Mouse (Mus musculus) embryonic facial prominence, embryonic 15.5 days (tissue): ENCODE results near the gene Card10. TPM values are rescaled to one million over a fixed set of nuclear protein-coding genes. Genes with fewer than 3 reads are reported as not detected.

Experiments
- ATAC-seq: fragments of 200-750 bp; cut with Nextera tagmentation; 2 replicates; pipeline ENCODE4 v1.8.0; 2017; ENCODE audit warnings: low read depth, moderate TSS enrichment; ENCODE audit not compliant: insufficient number of reproducible peaks, low FRiP score, low TSS enrichment
- H3K27ac ChIP-seq: fragments of 300-500 bp; sonication (generic); replicated peaks from 2 replicates; pipeline ENCODE4 v1.5.1; 2015; ENCODE audit warnings: mild to moderate bottlenecking, inconsistent platforms
- H3K27me3 ChIP-seq: fragments of 300-500 bp; sonication (generic); 2 replicates; pipeline ENCODE4 v1.6.1; 2015; ENCODE audit warnings: inconsistent platforms
- H3K36me3 ChIP-seq: fragments of 300-500 bp; sonication (generic); 2 replicates; pipeline ENCODE4 v1.6.1; 2015; ENCODE audit warnings: mild to moderate bottlenecking, inconsistent platforms
- H3K4me1 ChIP-seq: fragments of 300-500 bp; sonication (generic); 2 replicates; pipeline ENCODE4 v1.6.1; 2015; ENCODE audit warnings: inconsistent platforms
- H3K4me2 ChIP-seq: fragments of 300-500 bp; sonication (generic); replicated peaks from 2 replicates; pipeline ENCODE4 v1.6.1; 2015; ENCODE audit warnings: mild to moderate bottlenecking, inconsistent platforms
- H3K4me3 ChIP-seq: fragments of 300-500 bp; sonication (generic); replicated peaks from 2 replicates; pipeline ENCODE4 v1.5.1; 2015; ENCODE audit warnings: mild to moderate bottlenecking, inconsistent platforms
- H3K9ac ChIP-seq: fragments of 300-500 bp; sonication (generic); 2 replicates; pipeline ENCODE4 v1.6.1; 2015; ENCODE audit warnings: inconsistent platforms
- H3K9me3 ChIP-seq: fragments of 300-500 bp; sonication (generic); replicated peaks from 2 replicates; pipeline ENCODE4 v1.6.1; 2016; ENCODE audit warnings: inconsistent platforms
- WGBS: fragments of 180-500 bp; shearing (Covaris S2); methylation state at CpG from one replicate; pipeline ENCODE4 v1.1.7; 2015; 5-methylcytosine and 5-hydroxymethylcytosine counted together
- polyA plus RNA-seq: library from polyadenylated mRNA; unstranded; fragments of >200 nt; fragmentation: Nextera tagmentation; extraction: Ambion mirVana; gene quantifications from 2 replicates; pipeline ENCODE4 v1.2.1, GENCODE M21; 2015

Gene Card10
- polyA plus RNA-seq, 1 experiment from 2014 or later = 4.3 TPM

GRCm38 (mm10) chr15:78796196-78797059, 6.4 kb downstream of the Card10 start:
- H3K36me3 ChIP-seq = no peaks in the 10 kb centered on the region
- H3K9ac ChIP-seq = no peak overlapping the region
- WGBS = 33% methylated on average over 25 of the region's 25 CpGs
- H3K4me1 ChIP-seq = peaks cover 17% of the 10 kb centered on the region
- no peak overlapping the region; the same call in 1 of the 2 replicates for H3K27ac ChIP-seq
- no peak overlapping the region for H3K4me2 ChIP-seq
- ATAC-seq = peak; percentile 34; the same call in 1 of the 2 replicates
- H3K9me3 ChIP-seq = no peaks in the 10 kb centered on the region
- H3K4me3 ChIP-seq = no peak overlapping the region
- peaks cover 9% of the 10 kb centered on the region for H3K27me3 ChIP-seq

- no peak overlapping the region for H3K9ac ChIP-seq
- no peak overlapping the region for H3K4me2 ChIP-seq
- no peaks in the 10 kb centered on the region for H3K36me3 ChIP-seq
- H3K27me3 ChIP-seq = no peaks in the 10 kb centered on the region
- no peaks in the 10 kb centered on the region for H3K9me3 ChIP-seq
- no peak overlapping the region for H3K4me3 ChIP-seq
- no peak for ATAC-seq
- 58% methylated on average over 12 of the region's 12 CpGs for WGBS
- H3K4me1 ChIP-seq = peaks cover 22% of the 10 kb centered on the region
- H3K27ac ChIP-seq = no peak overlapping the region
These were observed 11.9 kb downstream of the Card10 start for GRCm38 (mm10) chr15:78790990-78791389.

DNA sequence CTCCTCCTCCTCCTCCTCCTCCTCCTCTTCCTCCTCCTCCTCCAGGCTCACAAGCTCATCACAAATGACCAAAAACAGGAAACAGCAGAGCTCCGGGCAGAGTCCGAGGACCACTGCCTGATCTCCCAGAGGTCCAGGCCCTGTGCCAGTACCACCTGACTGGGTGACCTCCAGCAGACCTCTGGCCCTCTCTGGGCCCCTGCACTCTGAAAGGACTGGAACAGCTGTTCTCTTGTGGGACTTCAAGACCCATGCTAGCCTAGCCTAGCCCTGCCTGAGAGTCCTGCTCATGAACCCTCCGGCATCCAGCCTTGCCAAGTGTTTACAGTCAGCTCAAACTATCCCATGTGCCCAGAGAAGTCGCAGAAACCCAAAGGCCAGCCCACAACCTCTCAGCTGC, 12.4 kb downstream of the Card10 start:
- H3K27me3 ChIP-seq = no peaks in the 10 kb centered on the region
- H3K9me3 ChIP-seq = no peaks in the 10 kb centered on the region
- no peaks in the 10 kb centered on the region for H3K36me3 ChIP-seq
- no peak overlapping the region for H3K27ac ChIP-seq
- H3K4me2 ChIP-seq = no peak overlapping the region
- peak; percentile 9; the same call in 1 of the 2 replicates for ATAC-seq
- no peak overlapping the region for H3K9ac ChIP-seq
- peaks cover 24% of the 10 kb centered on the region for H3K4me1 ChIP-seq
- 54% methylated on average over 4 of the region's 4 CpGs for WGBS
- H3K4me3 ChIP-seq = no peak overlapping the region

GRCm38 (mm10) chr15:78789721-78790323, 13.0 kb downstream of the Card10 start:
- WGBS = 81% methylated on average over 13 of the region's 13 CpGs

GRCm38 (mm10) chr15:78788042-78788441, 14.8 kb downstream of the Card10 start:
- Histone ChIP-seq H3K4me1 (peaks cover 24% of the 10 kb centered on the region), H3K27ac (0 out of 2 replicates have a peak overlapping the region, but pooled peaks have one; percentile 69), H3K9ac (no peak overlapping the region), H3K27me3 (no peaks in the 10 kb centered on the region), H3K4me3 (no peak overlapping the region), H3K4me2 (no peak overlapping the region), H3K9me3 (no peaks in the 10 kb centered on the region), H3K36me3 (no peaks in the 10 kb centered on the region)
- 62% methylated on average over 3 of the region's 3 CpGs for WGBS
- no peak for ATAC-seq

More at GRCm38 (mm10) chr15:78789721-78790323, 13.0 kb downstream of the Card10 start:
- no peak overlapping the region for H3K27ac ChIP-seq
- peaks cover 24% of the 10 kb centered on the region for H3K4me1 ChIP-seq
- ATAC-seq = no peak
- H3K27me3 ChIP-seq = no peaks in the 10 kb centered on the region
- no peaks in the 10 kb centered on the region for H3K36me3 ChIP-seq
- no peaks in the 10 kb centered on the region for H3K9me3 ChIP-seq
- no peak overlapping the region for H3K4me2 ChIP-seq
- no peak overlapping the region for H3K9ac ChIP-seq
- no peak overlapping the region for H3K4me3 ChIP-seq

DNA sequence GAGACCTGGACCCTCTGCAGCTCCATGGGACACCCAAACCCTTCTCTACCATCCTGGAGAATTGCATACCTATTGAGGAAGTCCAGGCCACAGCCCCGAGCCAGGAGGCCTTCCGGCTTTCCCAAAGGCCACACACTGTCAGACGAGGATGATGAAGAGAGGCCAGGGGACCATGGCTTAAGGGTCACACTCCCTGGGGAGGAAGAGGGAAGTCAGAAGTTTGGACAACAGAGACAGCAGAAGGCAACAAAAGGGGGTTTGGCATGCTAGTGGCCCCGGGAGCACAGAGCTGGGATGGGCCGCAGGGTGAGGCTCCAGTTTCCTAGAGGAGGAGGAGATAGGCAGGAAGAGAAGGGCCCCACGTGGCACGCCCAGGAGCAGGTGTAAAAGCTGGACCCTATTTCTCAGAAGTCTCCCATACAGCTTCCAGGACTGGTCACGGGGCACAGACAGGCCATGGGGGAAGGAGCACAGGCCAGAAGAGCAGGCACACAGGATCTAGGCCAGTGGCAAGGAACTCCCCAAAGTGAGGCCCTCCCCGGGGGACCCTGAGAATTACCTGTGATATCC, 15.5 kb downstream of the Card10 start:
- H3K27me3 ChIP-seq = no peaks in the 10 kb centered on the region
- H3K27ac ChIP-seq = peak overlapping the region; percentile 69
- H3K4me2 ChIP-seq = no peak overlapping the region
- H3K9ac ChIP-seq = no peak overlapping the region
- no peak overlapping the region for H3K4me3 ChIP-seq
- H3K36me3 ChIP-seq = no peaks in the 10 kb centered on the region
- H3K9me3 ChIP-seq = no peaks in the 10 kb centered on the region
- WGBS = 69% methylated on average over 9 of the region's 9 CpGs
- ATAC-seq = no peak
- H3K4me1 ChIP-seq = peaks cover 24% of the 10 kb centered on the region

GRCm38 (mm10) chr15:78786411-78786818, 16.4 kb downstream of the Card10 start:
- no peaks in the 10 kb centered on the region for H3K27me3 ChIP-seq
- no peak overlapping the region for H3K4me2 ChIP-seq
- no peak overlapping the region for H3K4me3 ChIP-seq
- no peak for ATAC-seq
- H3K9ac ChIP-seq = no peak overlapping the region
- H3K27ac ChIP-seq = peak overlapping the region; percentile 69; the same call in 1 of the 2 replicates
- H3K36me3 ChIP-seq = no peaks in the 10 kb centered on the region
- WGBS = 70% methylated on average over 9 of the region's 9 CpGs
- no peaks in the 10 kb centered on the region for H3K9me3 ChIP-seq
- H3K4me1 ChIP-seq = peaks cover 24% of the 10 kb centered on the region

- peak; percentile 32 for ATAC-seq
- Histone ChIP-seq H3K4me3 (no peak overlapping the region), H3K9me3 (no peaks in the 10 kb centered on the region), H3K4me1 (peaks cover 24% of the 10 kb centered on the region), H3K36me3 (no peaks in the 10 kb centered on the region), H3K27ac (peak overlapping the region; percentile 69; the same call in 1 of the 2 replicates), H3K4me2 (no peak overlapping the region), H3K9ac (no peak overlapping the region), H3K27me3 (no peaks in the 10 kb centered on the region)
- WGBS = 27% methylated on average over 7 of the region's 7 CpGs
These were observed 16.9 kb downstream of the Card10 start for GRCm38 (mm10) chr15:78785961-78786360.

DNA sequence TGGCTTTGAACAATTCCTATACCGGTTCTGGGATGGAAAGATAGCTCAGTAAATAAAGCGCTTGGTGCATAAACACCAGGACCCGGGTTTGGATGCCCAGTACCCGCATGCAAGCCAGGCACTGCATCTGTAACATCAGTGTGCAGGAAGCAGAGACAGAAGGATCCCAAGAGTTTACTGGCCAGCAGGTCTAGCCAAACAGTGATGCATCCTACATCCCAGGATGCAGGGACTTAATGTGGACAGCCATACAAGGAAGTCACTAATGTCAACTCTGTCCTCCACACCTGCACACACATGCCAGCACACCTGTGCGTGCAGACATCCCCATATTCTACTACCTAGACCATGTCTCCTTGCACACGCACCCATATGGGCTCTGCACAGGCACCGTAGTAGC, 17.6 kb downstream of the Card10 start:
- no peaks in the 10 kb centered on the region for H3K9me3 ChIP-seq
- peaks cover 24% of the 10 kb centered on the region for H3K4me1 ChIP-seq
- no peak overlapping the region for H3K27ac ChIP-seq
- no peak overlapping the region for H3K4me2 ChIP-seq
- H3K4me3 ChIP-seq = no peak overlapping the region
- no peak for ATAC-seq
- WGBS = 92% methylated on average over 7 of the region's 7 CpGs
- no peak overlapping the region for H3K9ac ChIP-seq
- no peaks in the 10 kb centered on the region for H3K27me3 ChIP-seq
- H3K36me3 ChIP-seq = no peaks in the 10 kb centered on the region

- Histone ChIP-seq H3K4me1 (peaks cover 24% of the 10 kb centered on the region), H3K27me3 (no peaks in the 10 kb centered on the region), H3K27ac (no peak overlapping the region), H3K9me3 (no peaks in the 10 kb centered on the region), H3K4me2 (no peak overlapping the region), H3K4me3 (no peak overlapping the region), H3K9ac (no peak overlapping the region), H3K36me3 (no peaks in the 10 kb centered on the region)
- 64% methylated on average over 5 of the region's 5 CpGs for WGBS
- ATAC-seq = no peak
These were observed 18.3 kb downstream of the Card10 start for GRCm38 (mm10) chr15:78784520-78784919.

DNA sequence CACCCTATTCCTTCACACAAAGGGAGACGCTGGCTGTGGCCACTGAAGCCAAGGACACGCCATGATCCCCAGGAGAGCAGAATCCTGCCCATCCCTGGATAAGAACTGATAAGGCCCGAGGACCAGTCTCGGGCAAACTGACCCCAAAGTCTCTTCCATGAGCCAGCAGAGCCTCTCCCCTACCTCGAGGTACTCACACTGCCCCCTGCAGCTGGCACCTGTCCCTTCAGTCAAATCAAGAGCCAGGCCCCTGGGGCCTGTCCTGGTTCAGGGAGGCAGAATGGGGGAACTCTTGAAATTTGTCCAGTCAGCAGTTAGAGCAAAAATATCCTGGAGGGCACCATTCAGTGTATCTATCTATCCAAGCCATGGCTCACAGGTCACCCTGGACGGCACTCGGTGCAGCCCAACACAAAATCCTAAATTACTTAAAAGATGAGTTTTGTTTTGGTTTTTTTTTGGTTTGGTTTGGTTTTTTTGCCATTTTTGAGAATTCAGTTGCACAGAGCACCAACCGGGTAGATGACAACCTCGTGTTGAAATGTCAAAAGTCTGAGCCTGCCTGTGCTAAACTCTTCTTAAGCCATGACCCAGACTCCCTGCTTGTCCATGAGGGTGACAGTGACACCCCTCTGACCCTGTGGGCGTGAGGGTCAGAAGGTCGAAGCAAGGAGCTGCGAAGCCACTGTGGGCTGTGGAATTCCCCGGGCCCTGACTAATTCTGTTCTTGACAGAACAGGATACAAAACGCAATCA, 20.3 kb downstream of the Card10 start:
- no peak for ATAC-seq
- Histone ChIP-seq H3K4me1 (peaks cover 18% of the 10 kb centered on the region), H3K27me3 (no peaks in the 10 kb centered on the region), H3K36me3 (no peaks in the 10 kb centered on the region), H3K9me3 (no peaks in the 10 kb centered on the region), H3K9ac (no peak overlapping the region), H3K4me2 (no peak overlapping the region), H3K4me3 (no peak overlapping the region), H3K27ac (no peak overlapping the region)
- 62% methylated on average over 14 of the region's 14 CpGs for WGBS
